ENCODE assay signal across 28 mouse cellular contexts in genomic region chr3:86134939-86135638, GRCm38 (mm10). TPM values are rescaled to one million over a fixed set of nuclear protein-coding genes. Genes with fewer than 3 reads are reported as not detected.
A peak's percentile ranks its signal among the peaks of the same experiment; 100 is the strongest.
DNase-seq lines count a peak whose midpoint lies in the region; ATAC-seq and TF ChIP-seq lines count a peak whose summit lies in the region.
"Had no signal": no experiment of that assay in that cellular context is flagged by ENCODE, and none has a peak within 500 bp of the region (broad histone marks: within the 10 kb centered on the region; RNA-seq: fewer than 3 reads in every experiment).

No protein-coding gene starts in this region.

- TF ChIP-seq EP300 in liver, embryonic 14.5 days (IDR thresholded peaks at IDR 0.05; ENCODE audit: low read depth) = no peak

- no peaks in the 10 kb centered on the region for H3K27me3 ChIP-seq in liver, embryonic 12.5 days (replicated peaks)
- no peaks in the 10 kb centered on the region for H3K27me3 ChIP-seq in liver, embryonic 14.5 days (ENCODE audit: control insufficient read depth, insufficient read depth, low read length)
- H3K27me3 ChIP-seq in stomach, embryonic 16.5 days (ENCODE audit: control insufficient read depth, insufficient read depth, low read length) = no peaks in the 10 kb centered on the region
- H3K27me3 ChIP-seq: embryonic facial prominence, embryonic 15.5 days; forebrain, embryonic 12.5 days; hindbrain, embryonic 12.5 days; limb, embryonic 15.5 days; midbrain, embryonic 15.5 days had no signal

- ATAC-seq in liver, embryonic 12.5 days = no peak
- no peak for ATAC-seq in liver, embryonic 14.5 days (ENCODE audit: insufficient read depth)
- ATAC-seq in stomach, embryonic 16.5 days (ENCODE audit: insufficient read depth, low FRiP score) = peak; percentile 44; the same call in 1 of the 2 replicates
- no peak for ATAC-seq in megakaryocyte progenitor cell, adult 5-6 weeks (replicated peaks; ENCODE audit: poor library complexity)
- ATAC-seq in monocyte, adult 5-6 weeks (replicated peaks; ENCODE audit: insufficient number of reproducible peaks, low FRiP score, low TSS enrichment, poor library complexity, severe bottlenecking) = no peak
- ATAC-seq: hindbrain, postnatal 0 days; midbrain, embryonic 15.5 days had no signal

- DNase-seq in liver = no peak
- DNase-seq in ZHBTc4 (ENCODE audit: low read depth, low spot score) = peak; percentile 34
- DNase-seq in liver, embryonic 14.5 days (ENCODE audit: low read depth in 3 of 3, low spot score in 3 of 3) = no peak
- no peak for DNase-seq in retina, postnatal 1 day
- DNase-seq: adrenal gland, postnatal 10 days; cerebellum, adult 8-10 months; cerebellum, postnatal 25 days; gastrocnemius, postnatal 14 days; heart, postnatal 36 days; kidney, adult 11 months; kidney, postnatal 25 days; lung, postnatal 4 days; thymus, adult 18-20 months; thymus, postnatal 25 days had no signal

- H3K4me2 ChIP-seq in liver, embryonic 12.5 days = no peak overlapping the region
- H3K4me2 ChIP-seq in liver, embryonic 14.5 days (ENCODE audit: low read depth) = no peak overlapping the region
- H3K4me2 ChIP-seq in stomach, embryonic 16.5 days (ENCODE audit: low read depth, low read length) = no peak overlapping the region
- H3K4me2 ChIP-seq: embryonic facial prominence, embryonic 15.5 days; forebrain, embryonic 12.5 days; heart, embryonic 11.5 days; hindbrain, embryonic 12.5 days; limb, embryonic 15.5 days; midbrain, embryonic 15.5 days had no signal

- no peak for TF ChIP-seq CTCF in liver, embryonic 14.5 days (IDR thresholded peaks at IDR 0.05; ENCODE audit: low read depth)

- no peak overlapping the region for H3K4me3 ChIP-seq in liver, embryonic 12.5 days
- no peak overlapping the region for H3K4me3 ChIP-seq in liver, embryonic 14.5 days (ENCODE audit: insufficient read depth in 1 of 2, low read depth in 2 of 2, low read length in 2 of 2)
- no peak overlapping the region for H3K4me3 ChIP-seq in stomach, embryonic 16.5 days (replicated peaks; ENCODE audit: low read length)
- H3K4me3 ChIP-seq: embryonic facial prominence, embryonic 10.5 days; embryonic facial prominence, embryonic 15.5 days; forebrain, embryonic 12.5 days; hindbrain, embryonic 12.5 days; left cerebral cortex, adult 2 months; limb, embryonic 10.5 days; limb, embryonic 15.5 days; midbrain, embryonic 15.5 days had no signal

- H3K36me3 ChIP-seq in liver, embryonic 12.5 days = peaks cover 60% of the 10 kb centered on the region
- peaks cover 52% of the 10 kb centered on the region for H3K36me3 ChIP-seq in liver, embryonic 14.5 days (replicated peaks; ENCODE audit: control insufficient read depth, insufficient read depth, low read depth)
- H3K36me3 ChIP-seq in stomach, embryonic 16.5 days (ENCODE audit: control insufficient read depth, insufficient read depth, low read length) = peaks cover 39% of the 10 kb centered on the region

- H3K4me1 ChIP-seq in liver, embryonic 12.5 days = peaks cover 46% of the 10 kb centered on the region
- H3K4me1 ChIP-seq in liver, embryonic 14.5 days (replicated peaks; ENCODE audit: control insufficient read depth in 2 of 2, insufficient read depth in 2 of 2, low read length in 1 of 2) = peaks cover 10 to 12% of the 10 kb centered on the region in 2 experiments
- H3K4me1 ChIP-seq in stomach, embryonic 16.5 days (ENCODE audit: control insufficient read depth, insufficient read depth, low read length) = no peaks in the 10 kb centered on the region
- H3K4me1 ChIP-seq: forebrain, embryonic 12.5 days; hindbrain, embryonic 12.5 days; limb, embryonic 10.5 days; limb, embryonic 15.5 days; midbrain, embryonic 15.5 days had no signal

- no peak overlapping the region for H3K9ac ChIP-seq in liver, embryonic 12.5 days
- H3K9ac ChIP-seq in liver, embryonic 14.5 days (replicated peaks) = no peak overlapping the region
- H3K9ac ChIP-seq in stomach, embryonic 16.5 days (ENCODE audit: low read length) = no peak overlapping the region
- H3K9ac ChIP-seq: embryonic facial prominence, embryonic 15.5 days; forebrain, embryonic 12.5 days; hindbrain, embryonic 12.5 days; limb, embryonic 15.5 days; midbrain, embryonic 15.5 days had no signal

- peak overlapping the region; percentile 51 for H3K27ac ChIP-seq in liver, embryonic 12.5 days
- H3K27ac ChIP-seq in liver, embryonic 14.5 days = peak overlapping the region; percentile 20; the same call in 1 of the 2 replicates
- no peak overlapping the region for H3K27ac ChIP-seq in stomach, embryonic 16.5 days (ENCODE audit: low read length)
- H3K27ac ChIP-seq: embryonic facial prominence, embryonic 10.5 days; embryonic facial prominence, embryonic 15.5 days; forebrain, embryonic 12.5 days; hindbrain, embryonic 12.5 days; hindbrain, postnatal 0 days; left cerebral cortex, adult 2 months; limb, embryonic 10.5 days; limb, embryonic 15.5 days; midbrain, embryonic 15.5 days had no signal

- H3K9me3 ChIP-seq in liver, embryonic 12.5 days (replicated peaks) = no peaks in the 10 kb centered on the region
- no peaks in the 10 kb centered on the region for H3K9me3 ChIP-seq in liver, embryonic 14.5 days (ENCODE audit: control insufficient read depth, low read length)
- no peaks in the 10 kb centered on the region for H3K9me3 ChIP-seq in stomach, embryonic 16.5 days (replicated peaks; ENCODE audit: control insufficient read depth, low read length)
- H3K9me3 ChIP-seq: embryonic facial prominence, embryonic 10.5 days; embryonic facial prominence, embryonic 15.5 days; forebrain, embryonic 12.5 days; hindbrain, embryonic 12.5 days; limb, embryonic 10.5 days; limb, embryonic 15.5 days; midbrain, embryonic 15.5 days had no signal

- WGBS in liver, embryonic 12.5 days (ENCODE audit: insufficient replicate concordance) = 82% methylated on average over 6 of the region's 6 CpGs
- WGBS in liver, embryonic 14.5 days (ENCODE audit: insufficient replicate concordance) = 83% methylated on average over 6 of the region's 6 CpGs
- 79% methylated on average over 6 of the region's 6 CpGs for WGBS in stomach, embryonic 16.5 days

RNA-seq across cellular contexts. Expression of gene Rps3a1, which starts 7.4 kb away (rescaled TPM):
- polyA plus RNA-seq in liver, embryonic 12.5 days (2016; fragmentation: Nextera tagmentation; extraction: Ambion mirVana) = 1,175 and 1,195 TPM in 2 replicates
- polyA plus RNA-seq in liver, embryonic 14.5 days (2012; rRNA removed) = 548 and 1,025 TPM in 2 replicates
- polyA plus RNA-seq in liver, embryonic 14.5 days (2014; fragmentation: Nextera tagmentation; extraction: Ambion mirVana) = 946 and 980 TPM in 2 replicates
- 1,099 and 1,216 TPM in 2 replicates for polyA plus RNA-seq in stomach, embryonic 16.5 days (2015; fragmentation: Nextera tagmentation; extraction: Ambion mirVana)
- total RNA-seq in megakaryocyte progenitor cell, adult 5-6 weeks (2015) = 3,851 and 3,962 TPM in 2 replicates
- 6,854 and 7,683 TPM in 2 replicates for total RNA-seq in megakaryocyte progenitor cell, adult 5-6 weeks (2017)
- total RNA-seq in monocyte, adult 5-6 weeks (2017) = 2,726 to 3,318 TPM (median 3,221 TPM) in 3 replicates
